Mouse (Mus musculus): ENCODE results near the gene B4galt3.
"Not testable (repeated sequence)": the region's sequence is repeated elsewhere in the genome, so short reads cannot be mapped to it uniquely, and the experiment has no call there.

Gene B4galt3

GRCm38 (mm10) chr1:171237438-171237837, 32.7 kb upstream of the B4galt3 start:
- in situ Hi-C loops (cut with MboI; ENCODE audit: low pct_unique_long_range_greater_than_20kb in 1 of 2, low sequenced_read_pairs in 2 of 2, unreplicated experiment in 1 of 2), result no loop called here

- in situ Hi-C loops (cut with MboI; ENCODE audit: low pct_unique_long_range_greater_than_20kb in 1 of 2, low sequenced_read_pairs in 2 of 2, unreplicated experiment in 1 of 2), result no loop called here
Measured at GRCm38 (mm10) chr1:171238463-171238862, 31.7 kb upstream of the B4galt3 start.

DNA sequence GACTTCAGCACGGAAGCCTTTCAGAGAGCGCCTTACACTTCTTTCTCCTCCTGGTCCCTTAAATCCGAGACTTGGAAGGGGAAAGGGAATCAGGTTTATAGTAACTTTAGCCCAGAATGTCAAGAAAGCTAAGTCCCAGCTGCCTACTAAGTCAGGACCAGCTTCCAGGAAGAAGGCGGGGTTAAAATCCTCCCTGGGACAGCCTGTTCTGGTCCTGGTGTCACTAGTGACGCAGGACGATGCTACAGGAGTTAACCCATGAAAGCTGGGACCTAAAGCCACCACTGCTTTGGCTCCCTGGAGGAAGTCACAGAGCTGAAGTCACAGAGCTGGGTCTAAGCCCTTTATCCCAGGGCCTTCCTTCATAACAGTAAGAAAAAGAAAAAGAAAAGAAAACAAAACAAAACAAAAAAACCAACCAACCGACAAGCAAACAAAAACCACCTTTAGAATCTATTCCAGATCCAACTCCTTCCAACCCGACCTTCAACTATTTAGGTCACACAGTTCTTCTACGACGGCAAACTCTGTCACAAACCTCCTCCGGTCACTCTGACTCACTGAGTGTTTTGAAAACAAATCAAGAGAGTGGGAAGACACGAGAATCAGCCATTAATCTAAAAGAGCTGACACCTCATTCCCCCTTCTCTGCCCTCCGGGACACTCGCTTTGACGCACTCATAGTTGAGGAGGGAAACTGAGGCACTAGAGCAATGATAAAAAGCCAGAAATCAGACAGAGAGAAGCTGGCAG, 30.0 kb upstream of the B4galt3 start:
- in situ Hi-C loops (cut with MboI; ENCODE audit: low pct_unique_long_range_greater_than_20kb in 1 of 2, low sequenced_read_pairs in 2 of 2, unreplicated experiment in 1 of 2), result no loop called here

GRCm38 (mm10) chr1:171240911-171241310, 29.2 kb upstream of the B4galt3 start:
- in situ Hi-C loops (cut with MboI; ENCODE audit: low pct_unique_long_range_greater_than_20kb in 1 of 2, low sequenced_read_pairs in 2 of 2, unreplicated experiment in 1 of 2), result no loop called here

- in situ Hi-C loops (cut with MboI; ENCODE audit: low pct_unique_long_range_greater_than_20kb in 1 of 2, low sequenced_read_pairs in 2 of 2, unreplicated experiment in 1 of 2), result not testable (repeated sequence)
Measured at GRCm38 (mm10) chr1:171241952-171242351, 28.2 kb upstream of the B4galt3 start.

GRCm38 (mm10) chr1:171245353-171245752, 24.8 kb upstream of the B4galt3 start:
- in situ Hi-C loops (cut with MboI; ENCODE audit: low pct_unique_long_range_greater_than_20kb in 1 of 2, low sequenced_read_pairs in 2 of 2, unreplicated experiment in 1 of 2), result no loop called here

DNA sequence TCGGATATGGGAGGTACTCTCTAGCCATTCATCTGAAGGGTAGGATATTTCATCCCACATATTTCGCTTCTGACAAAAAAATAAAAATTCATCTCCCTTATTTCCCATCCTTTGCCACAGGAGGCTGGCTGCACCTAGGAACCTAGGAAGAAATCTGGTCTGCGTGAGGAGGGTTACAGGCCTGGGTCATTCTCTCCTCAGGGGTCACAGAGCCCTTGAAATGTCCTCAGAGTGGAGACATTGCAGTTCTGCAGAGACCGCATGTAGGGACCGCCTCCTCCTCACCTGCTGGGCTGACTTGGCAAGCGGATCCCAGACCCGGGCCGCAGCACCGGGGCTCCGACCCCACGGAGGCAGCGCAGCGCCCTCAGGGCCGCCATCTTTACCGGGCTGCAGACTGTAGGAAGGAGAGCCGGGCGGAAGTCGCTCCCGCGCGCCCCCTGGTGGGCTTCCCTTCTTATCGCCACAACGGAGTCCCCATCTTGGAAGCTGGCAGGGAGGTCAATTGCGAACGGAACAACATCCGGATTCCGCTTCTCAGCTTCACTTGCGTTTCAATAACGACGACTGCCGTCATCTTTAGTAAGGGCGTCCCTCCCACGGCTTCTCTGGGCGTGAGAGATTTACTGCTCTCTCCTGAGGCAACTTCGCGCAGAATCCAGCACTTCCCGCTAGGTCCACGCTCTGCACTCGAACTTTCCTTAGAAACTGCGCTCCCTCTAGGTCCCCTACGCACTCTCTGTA, 23.2 kb upstream of the B4galt3 start:
- in situ Hi-C loops (cut with MboI; ENCODE audit: low pct_unique_long_range_greater_than_20kb in 1 of 2, low sequenced_read_pairs in 2 of 2, unreplicated experiment in 1 of 2), result no loop called here

- in situ Hi-C loops (cut with MboI; ENCODE audit: low pct_unique_long_range_greater_than_20kb in 1 of 2, low sequenced_read_pairs in 2 of 2, unreplicated experiment in 1 of 2), result no loop called here
Measured at GRCm38 (mm10) chr1:171247453-171247841, 22.7 kb upstream of the B4galt3 start.

DNA sequence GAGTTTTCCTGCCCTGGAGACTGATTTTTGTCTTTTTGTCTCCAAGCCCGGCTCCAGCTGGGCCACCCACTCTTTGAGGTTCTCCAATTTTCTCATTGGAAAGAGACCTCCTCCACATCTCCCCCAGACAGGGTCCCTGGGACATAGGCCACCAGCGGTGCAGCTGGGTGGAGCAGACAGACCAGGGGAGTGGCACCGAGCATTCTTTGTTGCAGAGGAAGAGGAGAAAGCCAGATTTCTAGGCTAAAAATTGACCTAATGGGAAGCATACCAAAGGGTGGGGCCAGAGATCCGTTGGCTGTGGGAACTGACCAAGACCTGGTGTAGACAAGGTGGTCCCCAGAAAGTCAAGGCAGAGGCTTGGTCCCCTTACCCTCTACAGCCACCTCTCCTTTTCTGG, 22.2 kb upstream of the B4galt3 start:
- in situ Hi-C loops (cut with MboI; ENCODE audit: low pct_unique_long_range_greater_than_20kb in 1 of 2, low sequenced_read_pairs in 2 of 2, unreplicated experiment in 1 of 2), result no loop called here

DNA sequence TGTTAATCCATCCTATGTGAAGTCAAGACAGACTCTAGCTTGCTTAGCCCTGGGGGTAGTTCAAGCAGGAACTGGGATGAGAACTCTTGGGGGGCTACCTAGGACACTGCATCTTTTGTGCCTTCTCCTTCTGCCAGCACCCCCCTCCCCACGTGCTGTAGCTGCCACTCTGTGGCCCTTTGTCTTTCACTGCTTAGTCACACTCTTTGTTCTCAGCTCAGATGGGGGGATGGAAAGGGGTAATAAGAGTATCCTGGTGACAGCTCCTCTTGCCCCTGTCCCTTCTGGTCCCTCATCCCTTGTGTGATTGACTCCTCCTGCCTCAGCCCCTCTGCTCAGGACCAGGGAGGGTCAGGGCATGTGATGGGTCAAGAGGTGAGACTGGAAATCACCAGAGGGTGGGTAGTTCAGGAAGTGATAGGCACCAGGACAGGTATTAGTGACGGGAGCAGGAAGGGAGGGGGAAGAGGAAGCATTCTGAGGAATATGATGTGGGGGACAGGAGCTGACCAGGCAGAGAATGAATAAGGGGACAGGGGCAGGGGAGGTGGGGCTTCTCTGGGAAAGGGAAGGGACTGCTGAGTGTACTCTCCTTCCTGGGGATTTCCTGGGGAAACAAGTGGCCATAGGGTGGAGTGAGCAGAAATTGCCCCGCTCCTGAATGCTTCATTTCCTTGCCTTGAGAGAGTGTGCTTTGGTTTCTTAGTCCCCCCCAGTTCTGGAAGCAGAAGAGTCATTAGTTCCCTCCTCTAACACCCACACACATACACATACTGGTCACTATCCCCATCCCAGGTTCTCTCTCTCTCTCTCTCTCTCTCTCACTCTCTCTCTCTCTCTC, 21.5 kb upstream of the B4galt3 start:
- in situ Hi-C loops (cut with MboI; ENCODE audit: low pct_unique_long_range_greater_than_20kb in 1 of 2, low sequenced_read_pairs in 2 of 2, unreplicated experiment in 1 of 2), result no loop called here

GRCm38 (mm10) chr1:171249913-171250600, 20.1 kb upstream of the B4galt3 start, which contains the start of gene Adamts4:
Adamts4 (plus strand) TSS chr1:171250421.
- in situ Hi-C loops (cut with MboI; ENCODE audit: low pct_unique_long_range_greater_than_20kb in 1 of 2, low sequenced_read_pairs in 2 of 2, unreplicated experiment in 1 of 2), result no loop called here

DNA sequence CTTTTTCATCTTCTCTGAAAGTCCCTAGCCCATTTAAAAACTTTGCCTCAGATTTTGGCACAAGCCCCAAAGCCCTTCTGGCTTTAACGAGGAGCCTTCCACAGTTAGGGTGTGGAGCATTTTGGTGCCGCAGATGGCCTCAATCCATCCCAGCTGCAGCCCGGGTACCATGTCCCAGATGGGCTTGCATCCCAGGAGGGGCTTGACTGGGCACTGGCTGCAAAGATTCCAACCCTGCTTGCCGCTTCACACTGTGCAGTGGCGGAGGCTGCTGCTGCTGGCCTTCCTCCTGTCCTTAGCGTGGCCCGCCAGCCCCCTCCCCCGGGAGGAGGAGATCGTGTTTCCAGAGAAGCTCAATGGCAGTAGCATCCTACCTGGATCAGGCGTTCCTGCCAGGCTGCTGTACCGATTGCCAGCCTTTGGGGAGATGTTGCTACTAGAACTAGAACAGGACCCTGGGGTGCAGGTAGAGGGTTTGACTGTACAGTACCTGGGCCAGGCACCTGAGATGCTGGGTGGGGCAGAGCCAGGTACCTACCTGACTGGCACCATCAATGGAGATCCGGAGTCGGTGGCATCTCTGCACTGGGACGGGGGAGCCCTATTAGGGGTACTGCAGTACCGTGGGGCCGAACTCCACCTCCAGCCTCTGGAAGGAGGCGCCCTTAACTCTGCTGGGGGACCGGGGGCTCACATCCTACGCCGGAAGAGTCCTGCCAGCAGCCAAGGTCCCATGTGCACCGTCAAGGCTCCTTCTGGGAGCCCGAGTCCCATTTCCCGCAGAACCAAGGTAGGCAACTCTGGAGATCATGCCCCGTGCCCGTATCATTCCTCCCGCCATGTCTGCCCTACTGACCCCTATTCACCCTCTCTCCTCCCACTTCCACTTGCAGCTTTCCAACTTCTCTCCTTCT, 19.2 kb upstream of the B4galt3 start, which contains the start of gene Ndufs2:
TSS of gene Ndufs2 (minus strand) at position 709 of the 914 bp plus-strand sequence.
- in situ Hi-C loops (cut with MboI; ENCODE audit: low pct_unique_long_range_greater_than_20kb in 1 of 2, low sequenced_read_pairs in 2 of 2, unreplicated experiment in 1 of 2), result no loop called here

DNA sequence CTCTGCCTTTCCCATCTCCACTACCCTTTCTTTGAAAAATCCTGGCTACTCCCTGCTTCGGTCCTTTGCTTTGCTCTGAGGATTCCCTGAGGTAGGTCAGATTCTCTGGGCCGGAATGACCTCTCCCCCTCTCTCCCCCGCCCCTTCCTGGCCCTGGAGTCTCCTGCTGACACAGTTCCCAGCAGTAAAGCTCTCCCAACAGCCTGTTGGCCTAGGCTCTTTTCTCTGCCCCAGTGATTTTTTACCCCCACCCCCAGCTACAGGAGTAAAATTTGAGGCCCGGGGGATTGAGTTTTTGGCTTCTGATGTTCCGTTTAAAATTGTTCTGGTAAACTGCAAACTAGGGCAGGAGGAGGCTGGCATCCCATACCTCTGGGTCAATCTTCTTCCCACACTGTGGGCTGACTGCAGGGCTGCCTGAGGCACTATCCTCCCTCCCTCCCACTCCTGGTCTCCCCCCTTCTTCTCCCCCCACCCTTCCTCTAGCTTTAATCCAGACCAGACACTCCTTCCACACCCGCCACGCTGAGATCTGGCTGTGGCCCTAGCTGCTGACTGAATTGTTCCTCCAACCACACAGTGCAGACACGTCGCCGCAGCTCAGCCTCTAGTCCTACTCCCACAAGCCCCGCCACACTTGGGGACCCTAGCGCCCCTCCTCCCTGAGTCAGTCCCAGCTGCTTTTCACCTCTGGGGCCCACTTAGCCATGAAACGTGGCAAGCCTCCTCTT, 18.4 kb upstream of the B4galt3 start:
- in situ Hi-C loops (cut with MboI; ENCODE audit: low pct_unique_long_range_greater_than_20kb in 1 of 2, low sequenced_read_pairs in 2 of 2, unreplicated experiment in 1 of 2), result no loop called here

GRCm38 (mm10) chr1:171252415-171252814, 17.7 kb upstream of the B4galt3 start:
- in situ Hi-C loops (cut with MboI; ENCODE audit: low pct_unique_long_range_greater_than_20kb in 1 of 2, low sequenced_read_pairs in 2 of 2, unreplicated experiment in 1 of 2), result no loop called here

DNA sequence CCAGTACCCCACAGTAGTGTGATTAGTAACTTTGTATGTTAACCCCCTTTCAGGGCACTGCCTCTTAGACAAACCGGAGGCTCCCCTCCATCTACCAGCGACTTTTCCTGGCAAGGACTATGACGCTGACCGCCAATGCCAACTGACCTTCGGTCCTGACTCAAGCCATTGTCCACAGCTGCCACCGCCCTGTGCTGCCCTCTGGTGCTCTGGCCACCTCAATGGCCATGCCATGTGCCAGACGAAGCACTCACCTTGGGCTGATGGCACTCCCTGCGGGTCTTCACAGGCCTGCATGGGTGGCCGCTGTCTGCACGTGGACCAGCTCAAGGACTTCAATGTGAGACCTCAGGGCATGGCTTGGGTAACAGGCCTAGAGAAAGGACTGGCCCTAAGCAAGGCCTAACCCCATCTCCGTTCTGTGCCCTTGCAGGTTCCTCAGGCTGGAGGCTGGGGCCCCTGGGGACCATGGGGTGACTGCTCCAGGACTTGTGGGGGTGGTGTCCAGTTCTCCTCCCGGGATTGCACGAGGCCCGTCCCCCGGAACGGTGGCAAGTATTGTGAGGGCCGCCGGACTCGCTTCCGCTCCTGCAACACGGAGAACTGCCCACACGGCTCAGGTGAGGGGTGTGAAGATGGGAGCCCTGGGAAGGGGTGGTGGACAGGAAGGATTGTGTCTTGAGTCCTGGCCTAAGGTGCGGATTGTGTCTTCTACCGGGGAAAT, 13.9 kb upstream of the B4galt3 start:
- in situ Hi-C loops (cut with MboI; ENCODE audit: low pct_unique_long_range_greater_than_20kb in 1 of 2, low sequenced_read_pairs in 2 of 2, unreplicated experiment in 1 of 2), result no loop called here

GRCm38 (mm10) chr1:171256937-171257548, 13.1 kb upstream of the B4galt3 start:
- in situ Hi-C loops (cut with MboI; ENCODE audit: low pct_unique_long_range_greater_than_20kb in 1 of 2, low sequenced_read_pairs in 2 of 2, unreplicated experiment in 1 of 2), result no loop called here
